Mouse (Mus musculus): ENCODE results near the gene Ralgds.

DNA sequence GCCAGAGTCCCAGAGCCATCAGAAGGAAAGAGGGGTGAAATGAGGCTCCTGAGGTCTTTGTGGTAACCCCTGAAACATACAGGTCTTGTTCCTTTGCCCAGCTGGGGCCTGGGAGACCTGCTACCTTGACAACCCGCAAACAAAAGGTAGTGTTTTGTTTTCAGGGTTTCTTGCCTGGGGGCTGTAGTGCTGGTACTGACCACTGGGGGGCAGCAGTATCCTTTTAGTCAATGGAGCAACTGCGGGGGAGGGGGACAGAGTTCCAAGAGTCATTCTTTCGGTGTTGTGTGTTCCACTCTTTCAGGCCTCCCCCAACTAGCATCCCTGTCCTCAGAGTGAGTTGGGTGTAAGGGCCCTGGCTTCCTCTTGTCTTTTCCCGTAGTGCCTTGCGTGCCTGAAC is 1.6 kb downstream of the Ralgds start:
- TF ChIP-seq CTCF (IDR thresholded peaks at IDR 0.05; ENCODE audit: extremely low read depth, insufficient read length, insufficient replicate concordance, low read depth, low read length) (peak; percentile 88; the same call in 1 of the 2 replicates), POLR2A (IDR thresholded peaks at IDR 0.05; ENCODE audit: low read depth, low read length) (0 out of 2 replicates have a peak, but pooled peaks have one; percentile 30)
